Mouse (Mus musculus) C2C12 (cell line): ENCODE measurements around the gene H2-T24.

ENCODE experiments used
- CTCF ChIP-seq: IDR thresholded peaks from one replicate; pipeline ENCODE4 v1.5.1; 2011; ENCODE audit not compliant: control insufficient read depth, insufficient read depth, insufficient read length
- MYOG ChIP-seq: IDR thresholded peaks from one replicate; pipeline ENCODE4 v1.6.1; 2011; ENCODE audit not compliant: control insufficient read depth, insufficient read length; ENCODE audit errors: extremely low read depth

- TF ChIP-seq CTCF (no peak), MYOG (no peak)
Observed at GRCm38 (mm10) chr17:36000349-36000748, 20.0 kb downstream of the H2-T24 start.
